Comparison of ENCODE assay signal across 25 mouse cellular contexts in genomic region chr14:77280893-77281292, GRCm38 (mm10).
"Had no signal": no experiment of that assay in that cellular context is flagged by ENCODE, and none has a peak within 500 bp of the region (broad histone marks: within the 10 kb centered on the region; RNA-seq: fewer than 3 reads in every experiment).

No protein-coding gene starts in this region.

- H3K4me2 ChIP-seq: heart, embryonic 11.5 days; heart, embryonic 13.5 days; heart, embryonic 15.5 days; hindbrain, embryonic 13.5 days; hindbrain, embryonic 15.5 days; kidney, embryonic 15.5 days; limb, embryonic 13.5 days; limb, embryonic 15.5 days; liver, embryonic 12.5 days had no signal

- H3K9me3 ChIP-seq: heart, embryonic 13.5 days; heart, embryonic 15.5 days; hindbrain, embryonic 13.5 days; hindbrain, embryonic 15.5 days; kidney, embryonic 15.5 days; limb, embryonic 13.5 days; limb, embryonic 15.5 days; liver, embryonic 12.5 days had no signal

- DNase-seq: gastrocnemius, postnatal 14 days; gastrocnemius, postnatal 36 days; heart, adult 18-20 months; heart, postnatal 14 days; heart, postnatal 36 days; kidney, adult 11 months; kidney, adult 2 months; kidney, adult 9 months; kidney, postnatal 14 days; kidney, postnatal 36 days; left cerebral cortex, postnatal 4 days had no signal

- H3K4me3 ChIP-seq: heart, embryonic 13.5 days; heart, embryonic 15.5 days; hindbrain, embryonic 13.5 days; hindbrain, embryonic 15.5 days; kidney, embryonic 15.5 days; layer of hippocampus, adult 2 months; left cerebral cortex, adult 2 months; limb, embryonic 13.5 days; limb, embryonic 15.5 days; liver, embryonic 12.5 days had no signal

- H3K9ac ChIP-seq: heart, embryonic 13.5 days; heart, embryonic 15.5 days; hindbrain, embryonic 13.5 days; hindbrain, embryonic 15.5 days; kidney, embryonic 15.5 days; limb, embryonic 13.5 days; limb, embryonic 15.5 days; liver, embryonic 12.5 days; liver, embryonic 14.5 days had no signal

- H3K27ac ChIP-seq: heart, embryonic 13.5 days; heart, embryonic 15.5 days; hindbrain, embryonic 13.5 days; hindbrain, embryonic 15.5 days; hindbrain, postnatal 0 days; kidney, embryonic 15.5 days; kidney, postnatal 0 days; layer of hippocampus, adult 2 months; left cerebral cortex, adult 2 months; limb, embryonic 13.5 days; limb, embryonic 15.5 days; liver, embryonic 12.5 days; liver, embryonic 14.5 days had no signal

- ATAC-seq: hindbrain, postnatal 0 days; liver, embryonic 12.5 days had no signal

- H3K36me3 ChIP-seq: heart, embryonic 13.5 days; heart, embryonic 15.5 days; hindbrain, embryonic 13.5 days; hindbrain, embryonic 15.5 days; kidney, embryonic 15.5 days; limb, embryonic 13.5 days; limb, embryonic 15.5 days; liver, embryonic 12.5 days had no signal

- H3K4me1 ChIP-seq: heart, embryonic 13.5 days; heart, embryonic 15.5 days; limb, embryonic 13.5 days; limb, embryonic 15.5 days; liver, embryonic 12.5 days had no signal

- H3K27me3 ChIP-seq: heart, embryonic 13.5 days; heart, embryonic 15.5 days; hindbrain, embryonic 13.5 days; hindbrain, embryonic 15.5 days; kidney, embryonic 15.5 days; limb, embryonic 13.5 days; limb, embryonic 15.5 days; liver, embryonic 12.5 days had no signal
